Mouse (Mus musculus) liver, postnatal 0 days (tissue): ENCODE data around the gene Fpr-rs7.

Experiments
- CTCF ChIP-seq: sonication (generic); IDR thresholded peaks from 2 replicates; pipeline ENCODE4 v1.5.1; 2016; ENCODE audit warnings: antibody characterized with exemption, low read depth
- EP300 ChIP-seq: IDR thresholded peaks from 2 replicates; pipeline ENCODE4 v1.6.1; 2016; ENCODE audit warnings: antibody characterized with exemption, low read depth, mild to moderate bottlenecking

GRCm38 (mm10) chr17:20071656-20072396 lies 42.2 kb downstream of the Fpr-rs7 start:
- TF ChIP-seq CTCF (no peak), EP300 (no peak)
